Mouse (Mus musculus): ENCODE measurements around the gene Rnf157.
A peak's percentile ranks its signal among the peaks of the same experiment; 100 is the strongest.
"Not testable (repeated sequence)": the region's sequence is repeated elsewhere in the genome, so short reads cannot be mapped to it uniquely, and the experiment has no call there.

Rnf157 gene

GRCm38 (mm10) chr11:116416196-116416943, 3.5 kb upstream of the Rnf157 start:
- DNase-seq: no peak

- DNase-seq: no peak
These were observed 795 bp upstream of the Rnf157 start for GRCm38 (mm10) chr11:116413631-116414022.

GRCm38 (mm10) chr11:116412028-116412827, 604 bp downstream of the Rnf157 start:
- DNase-seq: no peak

- DNase-seq: no peak
These were observed 1.2 kb downstream of the Rnf157 start for GRCm38 (mm10) chr11:116411582-116411981.

GRCm38 (mm10) chr11:116410415-116410814, 2.4 kb downstream of the Rnf157 start:
- DNase-seq: not testable (repeated sequence)

- no peak for DNase-seq
These were observed 3.8 kb downstream of the Rnf157 start for GRCm38 (mm10) chr11:116409008-116409407.

- DNase-seq: no peak
These were observed 6.6 kb downstream of the Rnf157 start for GRCm38 (mm10) chr11:116406231-116406728.

GRCm38 (mm10) chr11:116405601-116406000, 7.2 kb downstream of the Rnf157 start:
- DNase-seq: no peak

GRCm38 (mm10) chr11:116400560-116400959, 12.3 kb downstream of the Rnf157 start:
- DNase-seq: no peak

- no peak for DNase-seq
These were observed 14.5 kb downstream of the Rnf157 start for GRCm38 (mm10) chr11:116398348-116398677.

GRCm38 (mm10) chr11:116397517-116398347, 15.1 kb downstream of the Rnf157 start:
- no peak for DNase-seq

GRCm38 (mm10) chr11:116396934-116397330, 15.9 kb downstream of the Rnf157 start:
- DNase-seq: no peak

GRCm38 (mm10) chr11:116396276-116396933, 16.4 kb downstream of the Rnf157 start:
- DNase-seq: no peak

GRCm38 (mm10) chr11:116394769-116395168, 18.1 kb downstream of the Rnf157 start:
- DNase-seq: no peak

GRCm38 (mm10) chr11:116388841-116389480, 23.9 kb downstream of the Rnf157 start:
- peak; percentile 72 for DNase-seq

- DNase-seq: no peak
These were observed 25.5 kb downstream of the Rnf157 start for GRCm38 (mm10) chr11:116387086-116388071.

- DNase-seq: no peak
These were observed 26.8 kb downstream of the Rnf157 start for GRCm38 (mm10) chr11:116385999-116386398.

- DNase-seq: no peak
These were observed 28.7 kb downstream of the Rnf157 start for GRCm38 (mm10) chr11:116384171-116384570.

GRCm38 (mm10) chr11:116383070-116383469, 29.8 kb downstream of the Rnf157 start:
- DNase-seq: not testable (repeated sequence)

GRCm38 (mm10) chr11:116380767-116381166, 32.1 kb downstream of the Rnf157 start:
- DNase-seq: no peak

GRCm38 (mm10) chr11:116379530-116379929, 33.3 kb downstream of the Rnf157 start:
- no peak for DNase-seq

Data from liver (tissue).